Mouse (Mus musculus): ENCODE results near the gene Eva1a. TPM values are rescaled to one million over a fixed set of nuclear protein-coding genes. Genes with fewer than 3 reads are reported as not detected.

Gene Eva1a
- total RNA-seq, 1 experiment from 2014 or later: not detected

GRCm38 (mm10) chr6:82052726-82053118, 11.9 kb downstream of the Eva1a start:
- no peak for ATAC-seq (replicated peaks in 1 of 2; ENCODE audit: insufficient read depth in 1 of 2, low FRiP score in 2 of 2, low TSS enrichment in 1 of 2, low read depth in 1 of 2, poor library complexity in 2 of 2, severe bottlenecking in 2 of 2)

GRCm38 (mm10) chr6:82054854-82055253, 14.0 kb downstream of the Eva1a start:
- ATAC-seq (replicated peaks in 1 of 2; ENCODE audit: insufficient read depth in 1 of 2, low FRiP score in 2 of 2, low TSS enrichment in 1 of 2, low read depth in 1 of 2, poor library complexity in 2 of 2, severe bottlenecking in 2 of 2): no peak

- no peak for ATAC-seq (replicated peaks in 1 of 2; ENCODE audit: insufficient read depth in 1 of 2, low FRiP score in 2 of 2, low TSS enrichment in 1 of 2, low read depth in 1 of 2, poor library complexity in 2 of 2, severe bottlenecking in 2 of 2)
Measured at GRCm38 (mm10) chr6:82059896-82060295, 19.1 kb downstream of the Eva1a start.

GRCm38 (mm10) chr6:82065230-82065629, 24.4 kb downstream of the Eva1a start:
- ATAC-seq (replicated peaks in 1 of 2; ENCODE audit: insufficient read depth in 1 of 2, low FRiP score in 2 of 2, low TSS enrichment in 1 of 2, low read depth in 1 of 2, poor library complexity in 2 of 2, severe bottlenecking in 2 of 2): no peak

GRCm38 (mm10) chr6:82066515-82067081, 25.8 kb downstream of the Eva1a start:
- no peak for ATAC-seq (replicated peaks in 1 of 2; ENCODE audit: insufficient read depth in 1 of 2, low FRiP score in 2 of 2, low TSS enrichment in 1 of 2, low read depth in 1 of 2, poor library complexity in 2 of 2, severe bottlenecking in 2 of 2)

- no peak for ATAC-seq (replicated peaks in 1 of 2; ENCODE audit: insufficient read depth in 1 of 2, low FRiP score in 2 of 2, low TSS enrichment in 1 of 2, low read depth in 1 of 2, poor library complexity in 2 of 2, severe bottlenecking in 2 of 2)
Measured at GRCm38 (mm10) chr6:82070459-82070858, 29.6 kb downstream of the Eva1a start.

- no peak for ATAC-seq (replicated peaks in 1 of 2; ENCODE audit: insufficient read depth in 1 of 2, low FRiP score in 2 of 2, low TSS enrichment in 1 of 2, low read depth in 1 of 2, poor library complexity in 2 of 2, severe bottlenecking in 2 of 2)
Measured at GRCm38 (mm10) chr6:82073011-82073410, 32.2 kb downstream of the Eva1a start.

- no peak for ATAC-seq (replicated peaks in 1 of 2; ENCODE audit: insufficient read depth in 1 of 2, low FRiP score in 2 of 2, low TSS enrichment in 1 of 2, low read depth in 1 of 2, poor library complexity in 2 of 2, severe bottlenecking in 2 of 2)
Measured at GRCm38 (mm10) chr6:82073567-82073966, 32.7 kb downstream of the Eva1a start.

- no peak for ATAC-seq (replicated peaks in 1 of 2; ENCODE audit: insufficient read depth in 1 of 2, low FRiP score in 2 of 2, low TSS enrichment in 1 of 2, low read depth in 1 of 2, poor library complexity in 2 of 2, severe bottlenecking in 2 of 2)
Measured at GRCm38 (mm10) chr6:82076364-82076763, 35.5 kb downstream of the Eva1a start.

GRCm38 (mm10) chr6:82078875-82079274, 38.0 kb downstream of the Eva1a start:
- ATAC-seq (replicated peaks in 1 of 2; ENCODE audit: insufficient read depth in 1 of 2, low FRiP score in 2 of 2, low TSS enrichment in 1 of 2, low read depth in 1 of 2, poor library complexity in 2 of 2, severe bottlenecking in 2 of 2): no peak

- ATAC-seq (replicated peaks in 1 of 2; ENCODE audit: insufficient read depth in 1 of 2, low FRiP score in 2 of 2, low TSS enrichment in 1 of 2, low read depth in 1 of 2, poor library complexity in 2 of 2, severe bottlenecking in 2 of 2): no peak
Measured at GRCm38 (mm10) chr6:82083655-82084054, 42.8 kb downstream of the Eva1a start.

GRCm38 (mm10) chr6:82084235-82084634, 43.4 kb downstream of the Eva1a start:
- peak; percentile 83 to 90 for ATAC-seq (replicated peaks in 1 of 2; ENCODE audit: insufficient read depth in 1 of 2, low FRiP score in 2 of 2, low TSS enrichment in 1 of 2, low read depth in 1 of 2, poor library complexity in 2 of 2, severe bottlenecking in 2 of 2)

- ATAC-seq (replicated peaks in 1 of 2; ENCODE audit: insufficient read depth in 1 of 2, low FRiP score in 2 of 2, low TSS enrichment in 1 of 2, low read depth in 1 of 2, poor library complexity in 2 of 2, severe bottlenecking in 2 of 2): no peak
Measured at GRCm38 (mm10) chr6:82085313-82085908, 44.6 kb downstream of the Eva1a start.

GRCm38 (mm10) chr6:82088133-82088532, 47.3 kb downstream of the Eva1a start:
- no peak for ATAC-seq (replicated peaks in 1 of 2; ENCODE audit: insufficient read depth in 1 of 2, low FRiP score in 2 of 2, low TSS enrichment in 1 of 2, low read depth in 1 of 2, poor library complexity in 2 of 2, severe bottlenecking in 2 of 2)

- 0 out of 4 replicates have a peak, but pooled peaks of 1 of the 2 experiments have one; percentile 42 for ATAC-seq (replicated peaks in 1 of 2; ENCODE audit: insufficient read depth in 1 of 2, low FRiP score in 2 of 2, low TSS enrichment in 1 of 2, low read depth in 1 of 2, poor library complexity in 2 of 2, severe bottlenecking in 2 of 2)
Measured at GRCm38 (mm10) chr6:82091773-82092172, 50.9 kb downstream of the Eva1a start.

GRCm38 (mm10) chr6:82097705-82098104, 56.9 kb downstream of the Eva1a start:
- no peak for ATAC-seq (replicated peaks in 1 of 2; ENCODE audit: insufficient read depth in 1 of 2, low FRiP score in 2 of 2, low TSS enrichment in 1 of 2, low read depth in 1 of 2, poor library complexity in 2 of 2, severe bottlenecking in 2 of 2)

- ATAC-seq (replicated peaks in 1 of 2; ENCODE audit: insufficient read depth in 1 of 2, low FRiP score in 2 of 2, low TSS enrichment in 1 of 2, low read depth in 1 of 2, poor library complexity in 2 of 2, severe bottlenecking in 2 of 2): no peak
Measured at GRCm38 (mm10) chr6:82098456-82098855, 57.6 kb downstream of the Eva1a start.

- ATAC-seq (replicated peaks in 1 of 2; ENCODE audit: insufficient read depth in 1 of 2, low FRiP score in 2 of 2, low TSS enrichment in 1 of 2, low read depth in 1 of 2, poor library complexity in 2 of 2, severe bottlenecking in 2 of 2): no peak
Measured at GRCm38 (mm10) chr6:82110473-82110872, 69.6 kb downstream of the Eva1a start.

- no peak for ATAC-seq (replicated peaks in 1 of 2; ENCODE audit: insufficient read depth in 1 of 2, low FRiP score in 2 of 2, low TSS enrichment in 1 of 2, low read depth in 1 of 2, poor library complexity in 2 of 2, severe bottlenecking in 2 of 2)
Measured at GRCm38 (mm10) chr6:82111111-82111510, 70.3 kb downstream of the Eva1a start.

Measured in hematopoietic stem cell, adult 5-6 weeks (primary cell).